Mouse (Mus musculus) neural tube, embryonic 13.5 days (tissue): Measurements from ENCODE around the gene 4930442H23Rik. TPM values are rescaled to one million over a fixed set of nuclear protein-coding genes. Genes with fewer than 3 reads are reported as not detected.

Experiments
- ATAC-seq: fragments of 200-750 bp; cut with Nextera tagmentation; 2 replicates; pipeline ENCODE4 v1.8.0; 2017; ENCODE audit warnings: low read depth, mild to moderate bottlenecking, moderate TSS enrichment, moderate library complexity
- H3K27ac ChIP-seq: fragments of 300-500 bp; sonication (generic); replicated peaks from 2 replicates; pipeline ENCODE4 v1.5.1; 2015; ENCODE audit warnings: moderate library complexity, mild to moderate bottlenecking, inconsistent platforms
- H3K27me3 ChIP-seq: fragments of 300-500 bp; sonication (generic); 2 replicates; pipeline ENCODE4 v1.6.1; 2015; ENCODE audit warnings: mild to moderate bottlenecking, inconsistent platforms
- H3K36me3 ChIP-seq: fragments of 300-500 bp; sonication (generic); 2 replicates; pipeline ENCODE4 v1.6.1; 2015; ENCODE audit warnings: mild to moderate bottlenecking, inconsistent platforms
- H3K4me1 ChIP-seq: fragments of 300-500 bp; sonication (generic); replicated peaks from 2 replicates; pipeline ENCODE4 v1.6.1; 2015; ENCODE audit warnings: inconsistent platforms
- H3K4me2 ChIP-seq: fragments of 300-500 bp; sonication (generic); 2 replicates; pipeline ENCODE4 v1.6.1; 2015; ENCODE audit warnings: inconsistent platforms, mild to moderate bottlenecking, moderate library complexity
- H3K4me3 ChIP-seq: fragments of 300-500 bp; sonication (generic); 2 replicates; pipeline ENCODE4 v1.5.1; 2015; ENCODE audit warnings: mild to moderate bottlenecking, inconsistent platforms
- H3K9ac ChIP-seq: fragments of 300-500 bp; sonication (generic); 2 replicates; pipeline ENCODE4 v1.6.1; 2015; ENCODE audit warnings: moderate library complexity, mild to moderate bottlenecking, inconsistent platforms
- H3K9me3 ChIP-seq: fragments of 300-500 bp; sonication (generic); 2 replicates; pipeline ENCODE4 v1.6.1; 2016; ENCODE audit warnings: inconsistent platforms
- WGBS: fragments of 180-500 bp; shearing (Covaris S2); methylation state at CpG from one replicate; pipeline ENCODE4 v1.1.7; 2015; 5-methylcytosine and 5-hydroxymethylcytosine counted together
- polyA plus RNA-seq: library from polyadenylated mRNA; unstranded; fragments of >200 nt; fragmentation: Nextera tagmentation; extraction: Ambion mirVana; gene quantifications from 2 replicates; pipeline ENCODE4 v1.2.1, GENCODE M21; 2015

Gene 4930442H23Rik
- polyA plus RNA-seq, 1 experiment from 2014 or later: not detected

DNA sequence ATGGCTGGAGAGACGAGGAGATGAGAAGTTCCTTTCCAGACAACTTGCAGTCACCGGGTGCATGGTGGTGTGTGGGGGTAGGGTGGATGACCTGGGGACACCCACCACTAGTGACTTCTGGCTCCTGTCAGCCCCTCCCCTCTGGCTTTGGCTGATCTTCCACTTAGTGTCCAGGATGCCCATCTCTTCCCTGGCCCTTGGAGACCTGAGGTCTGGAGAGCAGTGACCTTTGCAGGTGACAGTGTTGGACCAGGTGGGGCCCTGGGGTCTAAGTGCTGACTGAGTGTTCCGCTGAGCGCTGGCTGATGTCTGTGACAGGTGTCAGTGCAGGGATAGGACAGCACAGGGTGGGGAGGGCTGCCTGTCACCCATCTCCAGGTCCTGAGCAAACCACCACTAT is 11.7 kb upstream of the 4930442H23Rik start:
- Histone ChIP-seq H3K4me1 (peaks cover 29% of the 10 kb centered on the region), H3K4me2 (no peak overlapping the region), H3K27ac (no peak overlapping the region), H3K36me3 (peaks cover 11% of the 10 kb centered on the region), H3K9ac (no peak overlapping the region), H3K9me3 (no peaks in the 10 kb centered on the region), H3K4me3 (no peak overlapping the region), H3K27me3 (peaks cover 51% of the 10 kb centered on the region)
- no peak for ATAC-seq
- 79% methylated on average over 4 of the region's 4 CpGs for WGBS

DNA sequence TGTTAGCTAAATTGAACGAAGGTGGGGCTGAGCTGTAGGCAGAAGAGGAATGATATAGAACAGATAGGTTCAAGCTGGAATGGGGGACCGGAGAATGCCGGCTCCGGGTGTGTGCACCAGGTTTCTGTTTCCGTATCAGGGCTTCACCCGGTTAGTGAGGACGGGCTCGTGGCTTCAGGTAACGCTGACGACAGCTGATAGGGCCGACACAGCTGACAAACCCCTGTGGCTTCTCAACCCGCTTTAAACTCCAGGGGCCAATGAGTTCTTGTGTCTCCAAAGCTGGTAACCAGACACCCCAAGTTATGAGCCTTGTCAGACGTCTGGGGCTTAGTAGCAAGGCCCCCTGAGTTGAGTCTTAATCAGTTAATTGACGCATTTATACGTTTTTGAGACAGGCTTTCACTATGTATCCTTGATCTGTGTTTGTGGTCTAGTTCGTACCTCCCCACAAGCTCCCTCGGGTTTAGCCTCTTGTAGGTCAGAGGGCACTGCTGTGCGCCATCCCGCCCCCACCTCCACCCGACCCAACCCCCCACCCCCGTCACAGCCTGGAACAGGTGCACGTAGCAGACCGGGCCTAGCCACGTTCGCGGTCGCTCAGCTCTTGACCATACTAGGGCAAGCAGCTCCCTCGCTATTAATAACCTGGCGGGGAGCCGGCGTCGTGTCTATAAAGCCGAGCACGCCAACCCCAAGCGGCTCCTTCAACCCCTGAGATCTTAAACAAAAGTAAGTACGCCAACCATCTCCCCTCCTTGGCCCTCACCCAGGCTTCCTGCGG is 10.5 kb upstream of the 4930442H23Rik start:
- Histone ChIP-seq H3K4me2 (peak overlapping the region; percentile 16; the same call in 1 of the 2 replicates), H3K27ac (no peak overlapping the region), H3K9me3 (no peaks in the 10 kb centered on the region), H3K36me3 (peaks cover 19% of the 10 kb centered on the region), H3K4me1 (peaks cover 29% of the 10 kb centered on the region), H3K9ac (peak overlapping the region; percentile 6; the same call in 1 of the 2 replicates), H3K27me3 (peaks cover 43% of the 10 kb centered on the region), H3K4me3 (no peak overlapping the region)
- ATAC-seq: no peak
- 16% methylated on average over 37 of the region's 37 CpGs for WGBS

DNA sequence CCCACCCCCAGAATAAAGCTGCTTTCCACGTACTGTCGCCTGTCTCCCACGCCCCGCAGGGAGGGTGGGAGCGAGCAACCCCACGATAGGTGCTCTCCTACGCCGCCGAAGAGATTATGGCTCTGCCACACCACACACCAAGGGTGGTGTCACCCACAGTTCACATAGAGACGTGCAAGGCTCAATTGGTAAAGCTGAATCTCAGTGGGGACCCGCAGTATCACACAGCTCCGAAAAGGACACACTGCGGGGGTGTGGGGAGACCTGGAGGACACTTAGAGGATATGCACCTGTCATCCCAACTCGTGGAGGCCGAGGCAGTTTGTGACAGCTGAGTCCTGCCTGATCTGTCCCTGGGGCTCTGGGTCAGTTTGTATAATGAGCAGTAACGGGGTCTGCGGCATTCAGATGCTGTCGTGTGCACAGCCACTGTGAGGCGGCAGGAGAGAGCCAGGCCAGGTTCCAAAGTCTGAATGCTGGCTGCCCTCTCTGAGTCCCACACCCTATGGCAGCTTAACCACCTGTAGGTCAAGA is 9.4 kb upstream of the 4930442H23Rik start:
- H3K4me2 ChIP-seq: peak overlapping the region; percentile 94
- H3K9me3 ChIP-seq: no peaks in the 10 kb centered on the region
- H3K9ac ChIP-seq: peak overlapping the region; percentile 85
- peak; percentile 55 for ATAC-seq
- 3% methylated on average over 19 of the region's 19 CpGs for WGBS
- H3K36me3 ChIP-seq: peaks cover 26% of the 10 kb centered on the region
- H3K27ac ChIP-seq: peak overlapping the region; percentile 97
- peaks cover 29% of the 10 kb centered on the region for H3K4me1 ChIP-seq
- H3K4me3 ChIP-seq: peak overlapping the region; percentile 60
- H3K27me3 ChIP-seq: peaks cover 38% of the 10 kb centered on the region

DNA sequence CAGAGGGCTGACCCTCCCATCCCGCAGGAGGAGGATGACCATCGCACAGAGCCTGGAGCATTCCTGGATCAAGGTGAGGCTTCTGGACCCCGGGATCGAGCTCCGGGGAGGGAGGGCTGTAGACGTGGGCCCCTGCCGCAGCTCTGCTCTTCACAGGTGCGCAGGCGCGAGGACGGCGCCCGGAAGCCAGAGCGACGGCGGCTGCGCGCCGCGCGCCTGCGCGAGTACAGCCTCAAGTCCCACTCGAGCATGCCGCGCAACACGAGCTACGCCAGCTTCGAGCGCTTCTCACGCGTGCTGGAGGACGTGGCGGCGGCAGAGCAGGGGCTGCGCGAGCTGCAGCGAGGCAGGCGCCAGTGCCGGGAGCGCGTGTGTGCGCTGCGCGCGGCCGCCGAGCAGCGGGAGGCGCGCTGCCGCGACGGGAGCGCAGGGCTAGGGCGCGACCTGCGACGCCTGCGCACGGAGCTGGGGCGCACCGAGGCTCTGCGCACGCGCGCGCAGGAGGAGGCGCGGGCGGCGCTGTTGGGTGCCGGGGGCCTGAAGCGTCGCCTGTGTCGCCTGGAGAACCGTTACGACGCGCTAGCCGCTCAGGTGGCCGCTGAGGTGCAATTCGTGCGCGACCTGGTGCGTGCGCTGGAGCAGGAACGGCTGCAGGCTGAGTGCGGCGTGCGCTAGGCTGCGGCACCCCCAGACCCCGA is 8.8 kb upstream of the 4930442H23Rik start:
- peak overlapping the region; percentile 60 for H3K4me3 ChIP-seq
- ATAC-seq: peak; percentile 89
- peak overlapping the region; percentile 97 for H3K27ac ChIP-seq
- H3K9me3 ChIP-seq: no peaks in the 10 kb centered on the region
- H3K4me1 ChIP-seq: peaks cover 29% of the 10 kb centered on the region
- H3K36me3 ChIP-seq: peaks cover 28% of the 10 kb centered on the region
- peak overlapping the region; percentile 94 for H3K4me2 ChIP-seq
- peaks cover 36% of the 10 kb centered on the region for H3K27me3 ChIP-seq
- peak overlapping the region; percentile 85 for H3K9ac ChIP-seq
- WGBS: under 1% methylated on average over 93 of the region's 93 CpGs

DNA sequence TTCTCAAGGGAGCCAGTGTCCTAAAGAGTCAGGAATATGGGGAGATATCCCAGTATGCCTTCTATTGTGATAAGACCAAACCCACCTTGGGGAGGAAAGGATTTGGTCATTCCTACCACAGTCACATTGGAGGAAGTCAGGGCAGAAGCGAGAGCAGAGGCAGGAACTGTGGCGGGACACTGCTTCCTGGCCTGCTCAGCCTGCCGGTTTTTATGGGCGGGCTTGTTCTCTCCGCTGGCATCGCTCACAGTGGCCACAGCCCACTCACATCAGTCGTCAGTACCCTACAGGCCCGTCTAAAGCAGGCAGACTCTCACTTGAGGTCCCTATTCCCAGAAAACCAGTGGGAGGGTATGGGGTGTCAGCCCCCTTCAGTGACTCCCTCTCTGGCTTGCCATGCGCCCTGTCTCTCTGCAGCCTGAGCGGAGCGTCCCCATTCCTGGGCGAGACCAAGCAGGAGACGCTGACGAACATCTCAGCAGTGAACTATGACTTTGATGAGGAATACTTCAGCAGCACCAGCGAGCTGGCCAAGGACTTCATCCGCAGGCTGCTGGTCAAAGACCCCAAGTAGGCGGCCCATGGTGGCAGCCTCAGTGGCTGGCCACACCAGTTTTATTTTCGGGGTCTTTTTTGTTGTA is 7.8 kb upstream of the 4930442H23Rik start:
- Histone ChIP-seq H3K9ac (no peak overlapping the region), H3K27ac (peak overlapping the region; percentile 97; the same call in 1 of the 2 replicates), H3K4me3 (peak overlapping the region; percentile 60; the same call in 1 of the 2 replicates), H3K9me3 (no peaks in the 10 kb centered on the region), H3K36me3 (peaks cover 37% of the 10 kb centered on the region), H3K4me1 (peaks cover 29% of the 10 kb centered on the region), H3K4me2 (peak overlapping the region; percentile 94), H3K27me3 (peaks cover 26% of the 10 kb centered on the region)
- no peak for ATAC-seq
- WGBS: 89% methylated on average over 18 of the region's 18 CpGs

DNA sequence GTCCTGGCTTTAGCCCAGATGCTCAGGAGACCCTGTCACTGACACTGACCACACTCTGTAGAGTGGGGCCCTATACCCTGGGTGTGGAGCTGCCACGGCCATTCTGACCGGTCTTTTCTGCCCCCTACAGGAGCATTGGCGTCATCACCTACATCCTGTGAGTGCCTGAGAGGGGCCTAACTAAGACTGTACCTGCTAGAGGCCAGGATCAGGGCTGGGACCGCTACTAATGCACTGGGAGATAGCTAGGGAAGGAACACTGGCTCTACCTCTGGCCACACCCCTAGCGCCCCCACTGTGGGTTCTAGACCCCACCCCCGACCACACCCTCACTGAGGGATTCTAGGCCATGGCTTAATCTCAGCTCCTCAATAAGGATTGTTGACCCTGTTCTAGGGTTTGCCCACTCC is 7.3 kb upstream of the 4930442H23Rik start:
- Histone ChIP-seq H3K36me3 (peaks cover 40% of the 10 kb centered on the region), H3K4me2 (no peak overlapping the region), H3K27me3 (peaks cover 21% of the 10 kb centered on the region), H3K9me3 (no peaks in the 10 kb centered on the region), H3K9ac (no peak overlapping the region), H3K27ac (no peak overlapping the region), H3K4me1 (peaks cover 29% of the 10 kb centered on the region), H3K4me3 (no peak overlapping the region)
- no peak for ATAC-seq
- WGBS: 82% methylated on average over 6 of the region's 6 CpGs

DNA sequence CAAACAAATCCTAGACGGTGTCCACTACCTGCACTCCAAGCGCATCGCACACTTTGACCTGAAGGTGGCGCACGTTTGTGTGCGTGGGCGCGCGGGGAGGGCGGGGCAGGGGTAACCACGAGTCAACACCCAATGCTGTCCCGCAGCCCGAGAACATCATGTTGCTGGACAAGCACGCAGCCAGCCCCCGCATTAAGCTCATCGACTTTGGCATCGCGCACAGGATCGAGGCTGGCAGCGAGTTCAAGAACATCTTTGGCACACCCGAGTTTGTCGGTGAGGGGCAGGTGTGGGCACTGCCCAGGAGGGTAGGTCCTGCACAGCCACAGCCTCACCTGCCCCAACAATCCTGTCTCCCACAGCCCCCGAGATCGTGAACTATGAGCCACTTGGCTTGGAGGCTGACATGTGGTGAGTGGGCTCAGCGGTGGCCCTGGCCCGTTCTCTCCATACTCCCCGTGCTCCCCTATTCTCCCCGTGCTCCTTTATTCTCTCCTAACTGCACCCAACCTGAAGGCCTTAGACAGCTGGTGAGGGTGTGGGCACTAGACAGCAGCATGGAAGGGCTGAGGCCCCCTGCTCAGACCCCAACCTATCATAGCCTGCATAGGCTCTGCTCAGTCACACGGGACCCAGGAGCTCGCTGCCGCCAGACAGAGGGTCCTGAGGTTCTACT is 6.7 kb upstream of the 4930442H23Rik start:
- no peak overlapping the region for H3K9ac ChIP-seq
- 70% methylated on average over 31 of the region's 31 CpGs for WGBS
- H3K27ac ChIP-seq: no peak overlapping the region
- H3K4me2 ChIP-seq: no peak overlapping the region
- peaks cover 29% of the 10 kb centered on the region for H3K4me1 ChIP-seq
- H3K4me3 ChIP-seq: no peak overlapping the region
- H3K9me3 ChIP-seq: no peaks in the 10 kb centered on the region
- H3K27me3 ChIP-seq: peaks cover 15% of the 10 kb centered on the region
- no peak for ATAC-seq
- peaks cover 44% of the 10 kb centered on the region for H3K36me3 ChIP-seq

DNA sequence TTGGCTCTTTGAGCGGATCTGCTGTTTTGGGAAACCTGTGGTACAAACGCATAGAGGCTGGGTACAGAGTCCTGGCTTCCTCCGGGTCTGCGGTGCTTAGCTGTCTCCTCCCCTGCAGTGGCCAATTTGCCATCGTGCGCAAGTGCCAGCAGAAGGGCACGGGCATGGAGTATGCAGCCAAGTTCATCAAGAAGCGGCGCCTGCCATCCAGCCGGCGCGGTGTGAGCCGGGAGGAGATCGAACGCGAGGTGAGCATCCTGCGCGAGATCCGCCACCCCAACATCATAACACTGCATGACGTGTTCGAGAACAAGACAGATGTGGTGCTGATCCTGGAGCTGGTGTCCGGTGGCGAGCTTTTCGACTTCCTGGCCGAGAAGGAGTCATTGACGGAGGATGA is 6.2 kb upstream of the 4930442H23Rik start:
- H3K27ac ChIP-seq: no peak overlapping the region
- WGBS: 81% methylated on average over 26 of the region's 26 CpGs
- H3K4me3 ChIP-seq: no peak overlapping the region
- H3K27me3 ChIP-seq: peaks cover 10% of the 10 kb centered on the region
- ATAC-seq: no peak
- H3K9ac ChIP-seq: no peak overlapping the region
- H3K4me2 ChIP-seq: no peak overlapping the region
- H3K36me3 ChIP-seq: peaks cover 50% of the 10 kb centered on the region
- H3K4me1 ChIP-seq: peaks cover 28% of the 10 kb centered on the region
- no peaks in the 10 kb centered on the region for H3K9me3 ChIP-seq

DNA sequence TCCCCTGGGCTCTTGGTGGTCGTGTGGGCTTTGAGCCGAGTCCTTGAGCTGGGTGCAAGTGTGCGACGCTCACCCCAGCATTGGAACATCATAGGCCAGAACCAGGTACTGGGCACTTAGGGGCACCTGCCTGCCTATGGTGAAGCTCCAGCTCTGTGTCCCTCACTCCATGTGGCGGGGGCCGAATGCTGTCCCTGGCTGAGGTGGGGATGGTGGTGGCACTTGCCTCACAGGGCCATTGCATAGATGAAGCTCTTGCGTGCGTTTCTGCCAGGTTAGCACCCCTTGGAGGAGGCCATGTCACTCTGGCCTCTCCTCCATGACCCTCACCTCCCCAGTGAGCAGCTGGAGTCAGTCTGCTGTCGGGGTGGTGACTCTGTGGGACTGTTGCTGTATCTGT is 3.5 kb upstream of the 4930442H23Rik start:
- Histone ChIP-seq H3K4me3 (no peak overlapping the region), H3K27me3 (no peaks in the 10 kb centered on the region), H3K36me3 (peaks cover 61% of the 10 kb centered on the region), H3K9ac (no peak overlapping the region), H3K9me3 (no peaks in the 10 kb centered on the region), H3K4me1 (peaks cover 27% of the 10 kb centered on the region), H3K4me2 (no peak overlapping the region), H3K27ac (no peak overlapping the region)
- 97% methylated on average over 9 of the region's 9 CpGs for whole genome bisulfite sequencing
- ATAC-seq: no peak

DNA sequence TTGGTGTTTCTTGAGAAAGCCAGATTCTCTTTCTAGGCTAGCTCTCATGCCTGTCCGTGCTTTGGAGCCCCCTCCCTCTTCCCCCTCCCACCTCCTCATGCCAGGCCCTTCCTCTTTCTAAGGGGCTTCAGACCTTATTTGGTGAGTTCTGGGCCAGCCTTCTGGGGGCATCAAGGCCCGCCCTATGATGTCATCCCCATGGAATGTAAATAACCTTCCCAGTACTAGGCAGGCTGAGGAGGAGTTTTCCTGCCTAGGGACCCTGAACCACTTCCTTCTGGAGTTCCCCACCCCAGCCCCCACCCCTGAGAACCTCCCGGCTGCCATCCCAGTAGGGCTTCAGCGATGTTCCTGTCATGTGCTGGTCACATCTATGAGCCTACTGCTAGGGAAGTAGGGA is 1.1 kb upstream of the 4930442H23Rik start:
- 68% methylated on average over 4 of the region's 4 CpGs for WGBS
- H3K9me3 ChIP-seq: no peaks in the 10 kb centered on the region
- no peak overlapping the region for H3K9ac ChIP-seq
- H3K4me2 ChIP-seq: no peak overlapping the region
- H3K27me3 ChIP-seq: no peaks in the 10 kb centered on the region
- no peak overlapping the region for H3K27ac ChIP-seq
- peaks cover 68% of the 10 kb centered on the region for H3K36me3 ChIP-seq
- no peak overlapping the region for H3K4me3 ChIP-seq
- ATAC-seq: no peak
- peaks cover 40% of the 10 kb centered on the region for H3K4me1 ChIP-seq
